Mouse (Mus musculus) embryo, embryonic 10 days (tissue): ENCODE measurements around the gene Vmn1r127.
"Not testable (repeated sequence)": the region's sequence is repeated elsewhere in the genome, so short reads cannot be mapped to it uniquely, and the experiment has no call there.

Experiments used
- DNase-seq: peaks from one replicate; pipeline ENCODE4 v3.0.0-alpha.2; 2015; ENCODE audit warnings: low spot score

Vmn1r127 gene

DNA sequence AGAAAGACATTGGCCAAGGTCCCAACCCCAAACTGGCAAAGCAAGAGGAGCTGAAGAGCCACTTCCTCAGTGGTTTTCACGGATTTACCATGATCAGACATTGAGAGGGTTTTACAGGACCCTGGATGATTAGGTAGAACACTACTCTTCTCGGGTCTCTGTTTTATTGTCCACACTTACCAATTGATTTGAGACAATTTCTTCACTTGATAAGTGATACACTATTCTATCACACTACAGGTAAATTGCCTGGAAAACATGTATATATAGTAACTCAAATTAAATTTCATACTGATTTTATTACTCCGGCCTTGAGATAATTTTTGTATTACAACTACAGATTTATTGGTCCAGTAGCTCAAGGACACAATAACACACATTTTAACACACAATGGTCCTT, at the start of gene Vmn1r127:
Gene Vmn1r127 (minus strand): TSS at position 101 of the 400 bp plus-strand sequence.
- not testable (repeated sequence) for DNase-seq

DNA sequence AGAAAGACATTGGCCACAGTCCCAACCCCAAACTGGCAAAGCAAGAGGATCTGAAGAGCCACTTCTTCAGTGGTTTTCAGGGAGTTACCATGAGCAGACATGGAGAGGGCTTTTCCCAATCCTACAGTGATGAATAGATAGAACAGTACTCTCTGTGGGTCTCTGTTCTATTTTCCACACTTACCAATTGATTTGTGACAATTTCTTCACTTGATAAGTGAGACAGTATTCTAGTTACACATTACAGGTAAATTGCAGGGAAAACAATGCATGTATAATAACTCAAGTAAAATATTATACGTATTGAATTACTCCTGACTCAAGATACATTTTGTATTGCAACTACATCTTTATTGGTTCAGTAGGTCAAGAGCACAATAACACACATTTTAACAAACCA, 41.5 kb upstream of the Vmn1r127 start, which contains the start of gene Vmn1r129:
Gene Vmn1r129 (minus strand): TSS at position 101 of the 400 bp plus-strand sequence.
- not testable (repeated sequence) for DNase-seq

DNA sequence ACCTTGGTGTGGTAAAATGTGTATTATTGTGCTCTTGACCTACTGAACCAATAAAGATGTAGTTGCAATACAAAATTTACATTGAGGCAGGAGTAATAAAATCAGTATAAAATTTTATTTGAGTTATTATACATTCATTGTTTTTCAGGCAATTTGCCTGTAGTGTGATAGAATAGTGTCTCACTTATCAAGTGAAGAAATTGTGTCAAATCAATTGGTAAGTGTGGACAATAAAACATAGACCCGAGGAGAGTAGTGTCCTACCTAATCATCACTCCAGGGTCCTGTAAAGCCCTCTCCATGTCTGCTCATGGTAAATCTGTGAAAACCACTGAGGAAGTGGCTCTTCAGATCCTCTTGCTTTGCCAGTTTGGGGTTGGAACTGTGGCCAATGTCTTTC, 29.4 kb upstream of the Vmn1r127 start, which contains the start of gene Vmn1r128:
Gene Vmn1r128 (plus strand): TSS at position 301 of the 400 bp plus-strand sequence.
- not testable (repeated sequence) for DNase-seq

DNA sequence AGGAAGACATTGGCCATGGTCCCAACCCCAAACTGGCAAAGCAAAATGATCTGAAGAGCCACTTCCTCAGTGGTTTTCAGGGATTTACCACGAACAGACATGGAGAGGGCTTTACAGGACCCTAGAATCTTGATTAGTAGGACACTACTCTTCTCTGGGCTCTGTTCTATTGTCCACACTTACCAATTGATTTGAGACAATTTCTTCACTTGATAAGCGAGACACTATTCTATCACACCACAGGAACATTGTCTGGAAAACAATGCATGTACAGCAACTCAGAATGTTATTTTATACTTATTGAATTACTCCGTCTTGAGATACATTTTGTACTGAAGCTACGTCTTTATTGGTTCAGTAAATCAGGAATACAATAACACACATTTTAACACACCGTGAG, 18.3 kb downstream of the Vmn1r127 start, which contains the start of gene Vmn1r126:
Gene Vmn1r126 (minus strand): TSS at position 101 of the 400 bp plus-strand sequence.
- not testable (repeated sequence) for DNase-seq

DNA sequence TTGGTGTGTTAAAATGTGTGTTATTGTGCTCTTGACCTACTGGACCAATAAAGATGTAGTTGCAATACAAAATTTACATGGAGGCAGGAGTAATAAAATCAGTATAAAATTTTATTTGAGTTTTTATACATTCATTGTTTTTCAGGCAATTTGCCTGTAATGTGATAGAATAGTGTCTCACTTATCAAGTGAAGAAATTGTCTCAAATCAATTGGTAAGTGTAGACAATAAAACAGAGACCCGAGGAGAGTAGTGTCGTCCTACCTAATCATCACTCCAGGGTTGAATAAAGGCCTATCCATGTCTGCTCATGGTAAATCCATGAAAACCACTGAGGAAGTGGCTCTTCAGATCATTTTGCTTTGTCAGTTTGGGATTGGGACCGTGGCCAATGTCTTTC, 47.8 kb downstream of the Vmn1r127 start, which contains the start of gene Vmn1r125:
Gene Vmn1r125 (plus strand): TSS at position 301 of the 400 bp plus-strand sequence.
- DNase-seq, result not testable (repeated sequence)
